Mouse (Mus musculus): ENCODE results near the gene Bglap3.

GRCm38 (mm10) chr3:88334902-88335435, 37.6 kb downstream of the Bglap3 start:
- no peak for TF ChIP-seq CTCF (IDR thresholded peaks at IDR 0.05; ENCODE audit: control insufficient read depth, insufficient read depth, insufficient read length)
- no peak for TF ChIP-seq USF1 (IDR thresholded peaks at IDR 0.05; ENCODE audit: low read depth)

Measured in C2C12 (cell line).